Mouse (Mus musculus): Measurements from ENCODE around the gene Smok2a.
"Not testable (repeated sequence)": the region's sequence is repeated elsewhere in the genome, so short reads cannot be mapped to it uniquely, and the experiment has no call there.

GRCm38 (mm10) chr17:13239461-13239860 lies 18.5 kb downstream of the Smok2a start:
- not testable (repeated sequence) for TF ChIP-seq CTCF, EP300 (IDR thresholded peaks at IDR 0.05; ENCODE audit: low read depth)

Measured in liver, embryonic 14.5 days (tissue).